Mouse (Mus musculus) G1E (cell line): ENCODE measurements around the gene Ddx58. TPM values are rescaled to one million over a fixed set of nuclear protein-coding genes. Genes with fewer than 3 reads are reported as not detected.

Experiments
- ATAC-seq: 2 replicates; pipeline ENCODE4 v1.8.0; 2016; ENCODE audit warnings: mild to moderate bottlenecking; ENCODE audit not compliant: insufficient number of reproducible peaks, poor library complexity, low FRiP score, severe bottlenecking; ENCODE audit errors: extremely low read depth
- DNase-seq: peaks from one replicate; pipeline ENCODE4 v3.0.0; 2012; ENCODE audit warnings: low spot score
- H3K27me3 ChIP-seq: 2 replicates; pipeline ENCODE4 v1.6.1; 2012; ENCODE audit warnings: mild to moderate bottlenecking, low read length, inconsistent platforms; ENCODE audit not compliant: insufficient read depth
- H3K36me3 ChIP-seq: replicated peaks from 2 replicates; pipeline ENCODE3; 2012; ENCODE audit warnings: mild to moderate bottlenecking, inconsistent platforms
- H3K4me1 ChIP-seq: 2 replicates; pipeline ENCODE4 v1.6.1; 2012; ENCODE audit warnings: low read depth, low read length, inconsistent platforms, mixed read lengths; ENCODE audit not compliant: insufficient read depth
- H3K4me3 ChIP-seq: 2 replicates; pipeline ENCODE4 v1.5.1; 2012; ENCODE audit warnings: low read depth, mild to moderate bottlenecking, inconsistent platforms, low read length, moderate library complexity, mixed read lengths
- H3K9me3 ChIP-seq: replicated peaks from 2 replicates; pipeline ENCODE4 v1.6.1; 2012; ENCODE audit warnings: inconsistent platforms
- CTCF ChIP-seq: IDR thresholded peaks from 2 replicates; pipeline ENCODE4 v1.5.1; 2012; ENCODE audit warnings: low read depth, low read length, inconsistent platforms, mixed read lengths
- GATA1 ChIP-seq: IDR thresholded peaks from 2 replicates; pipeline ENCODE4 v1.6.1; 2012; ENCODE audit warnings: borderline replicate concordance, low read length, inconsistent platforms, mixed read lengths
- GATA2 ChIP-seq: IDR thresholded peaks from 2 replicates; pipeline ENCODE4 v1.6.1; 2012; ENCODE audit warnings: low read depth, low read length, inconsistent platforms, borderline replicate concordance
- POLR2AphosphoS5 ChIP-seq: IDR thresholded peaks from 2 replicates; pipeline ENCODE4 v1.6.1; 2012; ENCODE audit warnings: low read depth, low read length, inconsistent platforms; ENCODE audit not compliant: insufficient replicate concordance
- TAL1 ChIP-seq: conservative IDR thresholded peaks from 2 replicates; pipeline ENCODE4 v1.6.1; 2012; ENCODE audit warnings: low read depth, low read length, inconsistent platforms, mixed read lengths
- polyA plus RNA-seq: library from polyadenylated mRNA; stranded (reverse); fragments of >175 nt; gene quantifications from 2 replicates; pipeline ENCODE4 v1.2.3, GENCODE M21; 2012
- total RNA-seq, 2 experiments: library from RNA; stranded (forward) in 1 of 2; stranded (reverse) in 1 of 2; fragments of 200-1000 nt in 1 of 2; fragments of >200 nt in 1 of 2; fragmentation: Nextera tagmentation in 1 of 2; gene quantifications; 2 replicates each; pipeline ENCODE4 v1.2.3; 2014 to 2017

Ddx58 gene
- 26.6 and 29.2 TPM in 2 replicates for total RNA-seq (2014; fragmentation: Nextera tagmentation)
- total RNA-seq (2017) = 14.1 and 16.1 TPM in 2 replicates
- 0.43 and 0.68 TPM in 2 replicates for polyA plus RNA-seq

GRCm38 (mm10) chr4:40239409-40240271 lies at the start of gene Ddx58:
Ddx58 (minus strand) TSS chr4:40239828.
- no peak for TF ChIP-seq POLR2AphosphoS5
- no peak for TF ChIP-seq TAL1
- no peak for TF ChIP-seq GATA1
- TF ChIP-seq CTCF = no peak
- DNase-seq (peak; percentile 16), ATAC-seq (no peak)
- peaks cover 2% of the 10 kb centered on the region for H3K36me3 ChIP-seq
- H3K27me3 ChIP-seq = peaks cover 7% of the 10 kb centered on the region; the same call in 1 of the 2 replicates
- H3K4me1 ChIP-seq = peaks cover 27% of the 10 kb centered on the region
- peak within 1 kb of the TSS; percentile 71 for H3K4me3 ChIP-seq
- no peaks in the 10 kb centered on the region for H3K9me3 ChIP-seq

GRCm38 (mm10) chr4:40289046-40289445 lies 49.4 kb upstream of the Ddx58 start:
- ATAC-seq (no peak), DNase-seq (no peak)
- TF ChIP-seq TAL1 (no peak), POLR2AphosphoS5 (no peak), CTCF (no peak), GATA1 (no peak), GATA2 (no peak)
- Histone ChIP-seq H3K27me3 (0 out of 2 replicates have a peak, but pooled peaks cover 2% of the 10 kb centered on the region), H3K9me3 (peaks cover 21% of the 10 kb centered on the region), H3K4me3 (no peak overlapping the region), H3K4me1 (peaks cover 6% of the 10 kb centered on the region), H3K36me3 (no peaks in the 10 kb centered on the region)

GRCm38 (mm10) chr4:40287415-40287814 lies 47.8 kb upstream of the Ddx58 start:
- 0 out of 2 replicates have a peak, but pooled peaks cover 2% of the 10 kb centered on the region for H3K27me3 ChIP-seq
- H3K4me1 ChIP-seq = peaks cover 6% of the 10 kb centered on the region
- no peak for ATAC-seq
- no peak for DNase-seq
- TF ChIP-seq POLR2AphosphoS5 (no peak), GATA1 (no peak)
- peaks cover 15% of the 10 kb centered on the region for H3K9me3 ChIP-seq
- no peak overlapping the region for H3K4me3 ChIP-seq
- no peaks in the 10 kb centered on the region for H3K36me3 ChIP-seq

GRCm38 (mm10) chr4:40285582-40285981 lies 46.0 kb upstream of the Ddx58 start:
- Histone ChIP-seq H3K4me1 (peaks cover 6% of the 10 kb centered on the region), H3K9me3 (peaks cover 5% of the 10 kb centered on the region), H3K4me3 (no peak overlapping the region), H3K36me3 (no peaks in the 10 kb centered on the region), H3K27me3 (0 out of 2 replicates have a peak, but pooled peaks cover 2% of the 10 kb centered on the region)
- no peak for DNase-seq
- no peak for TF ChIP-seq CTCF
- no peak for TF ChIP-seq GATA1
- TF ChIP-seq GATA2 = no peak
- no peak for TF ChIP-seq POLR2AphosphoS5
- no peak for TF ChIP-seq TAL1
- no peak; the same call in 1 of the 2 replicates for ATAC-seq

- TF ChIP-seq GATA1 = no peak
- no peak for TF ChIP-seq CTCF
- TF ChIP-seq POLR2AphosphoS5 = no peak
- TF ChIP-seq GATA2 = no peak
- TF ChIP-seq TAL1 = no peak
- Histone ChIP-seq H3K4me3 (peak within 1 kb of the TSS; percentile 97), H3K4me1 (peaks cover 27% of the 10 kb centered on the region), H3K36me3 (peaks cover 29% of the 10 kb centered on the region), H3K9me3 (no peaks in the 10 kb centered on the region), H3K27me3 (no peaks in the 10 kb centered on the region)
- peak; percentile 80 for ATAC-seq
- peak; percentile 85 for DNase-seq
These were observed 39.8 kb upstream of the Ddx58 start, which contains the start of gene Ndufb6 for GRCm38 (mm10) chr4:40279276-40279900. Ndufb6 (minus strand) TSS chr4:40279421.

GRCm38 (mm10) chr4:40278880-40279275 lies 39.2 kb upstream of the Ddx58 start:
- no peak for DNase-seq
- H3K4me3 ChIP-seq = peak overlapping the region; percentile 97
- no peak for TF ChIP-seq GATA1
- TF ChIP-seq TAL1 = no peak
- TF ChIP-seq CTCF = no peak
- TF ChIP-seq GATA2 = no peak
- no peak for TF ChIP-seq POLR2AphosphoS5
- ATAC-seq = no peak
- H3K4me1 ChIP-seq = peaks cover 27% of the 10 kb centered on the region
- no peaks in the 10 kb centered on the region for H3K27me3 ChIP-seq
- no peaks in the 10 kb centered on the region for H3K9me3 ChIP-seq
- peaks cover 33% of the 10 kb centered on the region for H3K36me3 ChIP-seq
